Mouse (Mus musculus) thymus, postnatal 4 days (tissue): ENCODE measurements at regions not wholly inside any gene's neighbourhood (a gene's known extent, or its start where the extent isn't known, plus 50 kb on each side); places are given as distances from the start of the nearest gene placed in this dataset.
A peak's percentile ranks its signal among the peaks of the same experiment; 100 is the strongest.

Source experiments
- DNase-seq: peaks from one replicate; pipeline ENCODE4 v3.0.0; 2021

GRCm38 (mm10) chr16:24137266-24138033, 148.8 kb upstream of the Bcl6 start:
- DNase-seq: no peak

- DNase-seq: no peak
Measured at GRCm38 (mm10) chr16:24136483-24137148, 148.0 kb upstream of the Bcl6 start.

GRCm38 (mm10) chr16:24135841-24136240, 147.2 kb upstream of the Bcl6 start:
- DNase-seq: no peak

- DNase-seq: no peak
Measured at GRCm38 (mm10) chr16:24135351-24135750, 146.7 kb upstream of the Bcl6 start.

- no peak for DNase-seq
Measured at GRCm38 (mm10) chr16:24134486-24135050, 145.9 kb upstream of the Bcl6 start.

GRCm38 (mm10) chr16:24130646-24131045, 142.0 kb upstream of the Bcl6 start:
- peak; percentile 61 for DNase-seq

- DNase-seq: no peak
Measured at GRCm38 (mm10) chr16:24129701-24130100, 141.0 kb upstream of the Bcl6 start.

- no peak for DNase-seq
Measured at GRCm38 (mm10) chr16:24128566-24128965, 139.9 kb upstream of the Bcl6 start.

- no peak for DNase-seq
Measured at GRCm38 (mm10) chr16:24124766-24125165, 136.1 kb upstream of the Bcl6 start.

- no peak for DNase-seq
Measured at GRCm38 (mm10) chr16:24124083-24124482, 135.4 kb upstream of the Bcl6 start.

GRCm38 (mm10) chr16:24121633-24122032, 133.0 kb upstream of the Bcl6 start:
- DNase-seq: no peak

- no peak for DNase-seq
Measured at GRCm38 (mm10) chr16:24120836-24121235, 132.2 kb upstream of the Bcl6 start.

GRCm38 (mm10) chr16:24118487-24118886, 129.8 kb upstream of the Bcl6 start:
- no peak for DNase-seq

- DNase-seq: no peak
Measured at GRCm38 (mm10) chr16:24102854-24103690, 114.4 kb upstream of the Bcl6 start.

- no peak for DNase-seq
Measured at GRCm38 (mm10) chr16:24097596-24097995, 108.9 kb upstream of the Bcl6 start.

- DNase-seq: no peak
Measured at GRCm38 (mm10) chr16:24096076-24096475, 107.4 kb upstream of the Bcl6 start.

GRCm38 (mm10) chr16:24095630-24096029, 107.0 kb upstream of the Bcl6 start:
- no peak for DNase-seq

GRCm38 (mm10) chr16:24094566-24094965, 105.9 kb upstream of the Bcl6 start:
- no peak for DNase-seq

GRCm38 (mm10) chr16:24093624-24094023, 105.0 kb upstream of the Bcl6 start:
- DNase-seq: no peak

- no peak for DNase-seq
Measured at GRCm38 (mm10) chr16:24092616-24093525, 104.2 kb upstream of the Bcl6 start.

- no peak for DNase-seq
Measured at GRCm38 (mm10) chr16:24092136-24092535, 103.5 kb upstream of the Bcl6 start.

GRCm38 (mm10) chr16:24090981-24091380, 102.3 kb upstream of the Bcl6 start:
- no peak for DNase-seq
